Mouse (Mus musculus) embryonic facial prominence, embryonic 13.5 days (tissue): ENCODE measurements around the gene Pspn. TPM values are rescaled to one million over a fixed set of nuclear protein-coding genes. Genes with fewer than 3 reads are reported as not detected.

Source experiments
- ATAC-seq: fragments of 200-750 bp; cut with Nextera tagmentation; 2 replicates; pipeline ENCODE4 v1.8.0; 2017; ENCODE audit warnings: low read depth; ENCODE audit not compliant: insufficient number of reproducible peaks, insufficient read depth, low FRiP score, low TSS enrichment
- H3K27ac ChIP-seq: fragments of 300-500 bp; sonication (generic); 2 replicates; pipeline ENCODE4 v1.5.1; 2015; ENCODE audit warnings: moderate library complexity, mild to moderate bottlenecking, inconsistent platforms
- H3K27me3 ChIP-seq: fragments of 300-500 bp; sonication (generic); 2 replicates; pipeline ENCODE4 v1.6.1; 2015; ENCODE audit warnings: mild to moderate bottlenecking, inconsistent platforms
- H3K36me3 ChIP-seq: fragments of 300-500 bp; sonication (generic); 2 replicates; pipeline ENCODE4 v1.6.1; 2015; ENCODE audit warnings: mild to moderate bottlenecking, inconsistent platforms
- H3K4me1 ChIP-seq: fragments of 300-500 bp; sonication (generic); 2 replicates; pipeline ENCODE4 v1.6.1; 2015; ENCODE audit warnings: inconsistent platforms
- H3K4me2 ChIP-seq: fragments of 300-500 bp; sonication (generic); 2 replicates; pipeline ENCODE4 v1.6.1; 2015; ENCODE audit warnings: moderate library complexity, mild to moderate bottlenecking, inconsistent platforms
- H3K4me3 ChIP-seq: fragments of 300-500 bp; sonication (generic); 2 replicates; pipeline ENCODE4 v1.5.1; 2015; ENCODE audit warnings: mild to moderate bottlenecking, inconsistent platforms
- H3K9ac ChIP-seq: fragments of 300-500 bp; sonication (generic); 2 replicates; pipeline ENCODE4 v1.6.1; 2015; ENCODE audit warnings: mild to moderate bottlenecking, inconsistent platforms
- H3K9me3 ChIP-seq: fragments of 300-500 bp; sonication (generic); 2 replicates; pipeline ENCODE4 v1.6.1; 2016; ENCODE audit warnings: inconsistent platforms
- WGBS: fragments of 180-500 bp; shearing (Covaris S2); methylation state at CpG from one replicate; pipeline ENCODE4 v1.1.7; 2015; ENCODE audit warnings: mixed read lengths; 5-methylcytosine and 5-hydroxymethylcytosine counted together
- polyA plus RNA-seq: library from polyadenylated mRNA; unstranded; fragments of >200 nt; fragmentation: Nextera tagmentation; extraction: Ambion mirVana; gene quantifications from 2 replicates; pipeline ENCODE4 v1.2.1, GENCODE M21; 2015

Gene Pspn
- 0.87 TPM in 1 of 2 replicates, not detected in the other for polyA plus RNA-seq

DNA sequence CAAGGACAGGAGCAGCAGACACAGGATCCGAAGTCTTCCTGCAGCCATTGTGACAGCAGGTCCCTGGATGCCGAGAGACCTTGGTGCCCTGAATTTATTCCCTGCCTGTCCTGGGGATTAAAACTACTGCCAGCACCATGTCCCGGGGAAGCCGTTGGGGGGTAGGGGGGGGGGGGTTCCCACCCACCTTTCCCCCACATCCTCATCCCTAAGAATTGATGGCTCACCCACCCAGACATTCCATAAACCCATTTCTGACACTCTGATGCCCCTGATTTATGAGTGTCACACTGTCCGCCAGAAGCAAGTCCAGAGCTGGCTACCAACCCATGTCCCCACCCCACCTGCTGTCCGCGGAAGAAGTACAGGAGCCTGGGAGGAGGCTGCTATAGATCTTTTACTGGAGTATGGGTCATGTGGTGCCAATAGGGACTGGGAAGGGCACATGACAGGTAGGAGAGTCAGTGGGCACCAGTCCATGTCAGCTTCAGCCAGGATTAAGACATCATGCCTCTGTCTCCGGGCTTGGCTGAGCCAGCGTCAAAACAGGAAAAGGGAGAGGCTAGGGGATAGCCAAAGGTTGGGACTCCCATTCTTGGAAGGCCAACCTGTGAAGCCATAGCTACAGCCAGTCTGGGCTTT is at the start of gene Pspn:
Pspn (minus strand) TSS at position 51 of the 642 bp plus-strand sequence.
- no peak within 1 kb of the TSS for H3K27ac ChIP-seq
- H3K9me3 ChIP-seq = no peaks in the 10 kb centered on the region
- no peak for ATAC-seq
- H3K36me3 ChIP-seq = peaks cover 66% of the 10 kb centered on the region
- WGBS = 89% methylated on average over 9 of the region's 9 CpGs
- H3K4me1 ChIP-seq = peaks cover 9% of the 10 kb centered on the region
- H3K9ac ChIP-seq = no peak within 1 kb of the TSS
- no peaks in the 10 kb centered on the region for H3K27me3 ChIP-seq
- no peak within 1 kb of the TSS for H3K4me2 ChIP-seq
- H3K4me3 ChIP-seq = no peak within 1 kb of the TSS

DNA sequence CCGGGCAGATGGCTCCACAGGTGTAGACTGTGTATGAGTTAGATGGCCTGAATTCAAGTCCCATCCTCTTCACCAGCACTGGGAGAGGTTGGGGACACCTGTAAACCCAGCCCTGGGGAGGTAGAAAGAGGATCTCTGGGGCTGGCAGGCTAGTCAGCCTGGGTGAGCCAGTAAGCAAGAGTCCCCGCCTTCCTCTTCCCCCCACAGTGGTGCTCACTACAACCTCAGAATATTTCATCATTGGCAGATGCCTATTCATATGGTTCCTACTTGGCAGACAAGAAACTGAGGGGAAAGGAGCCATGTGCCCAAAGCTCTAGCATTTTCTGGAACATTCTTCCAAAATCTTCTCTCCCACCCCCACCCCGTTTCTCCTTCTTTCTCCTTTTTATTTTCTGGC is 49.0 kb upstream of the Pspn start:
- Histone ChIP-seq H3K4me2 (no peak overlapping the region), H3K9ac (no peak overlapping the region), H3K4me3 (no peak overlapping the region), H3K36me3 (peaks cover 31% of the 10 kb centered on the region), H3K9me3 (no peaks in the 10 kb centered on the region), H3K27me3 (no peaks in the 10 kb centered on the region), H3K27ac (no peak overlapping the region), H3K4me1 (no peaks in the 10 kb centered on the region)
- no peak for ATAC-seq
- 90% methylated on average over 3 of the region's 3 CpGs for WGBS

DNA sequence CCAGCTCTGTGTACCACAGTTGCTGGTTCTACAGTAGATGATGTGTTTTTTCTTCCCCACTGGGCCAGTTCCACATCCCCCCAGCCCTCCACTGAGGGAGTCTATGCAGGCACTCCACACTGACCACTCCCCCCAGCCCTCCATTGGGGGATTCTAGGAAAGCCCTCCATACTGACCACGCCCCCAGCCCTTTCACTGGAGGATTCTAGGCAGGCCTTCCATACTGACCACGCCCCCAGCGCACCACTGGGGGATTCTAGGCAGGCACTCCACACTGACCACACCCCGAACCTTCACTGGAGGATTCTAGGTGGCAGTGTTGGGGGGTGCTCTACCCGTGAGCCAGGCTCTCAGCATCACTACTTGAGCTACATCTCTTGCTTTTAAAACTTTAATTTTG is 47.6 kb upstream of the Pspn start:
- WGBS = 41% methylated on average over 5 of the region's 5 CpGs
- ATAC-seq = no peak
- no peaks in the 10 kb centered on the region for H3K27me3 ChIP-seq

DNA sequence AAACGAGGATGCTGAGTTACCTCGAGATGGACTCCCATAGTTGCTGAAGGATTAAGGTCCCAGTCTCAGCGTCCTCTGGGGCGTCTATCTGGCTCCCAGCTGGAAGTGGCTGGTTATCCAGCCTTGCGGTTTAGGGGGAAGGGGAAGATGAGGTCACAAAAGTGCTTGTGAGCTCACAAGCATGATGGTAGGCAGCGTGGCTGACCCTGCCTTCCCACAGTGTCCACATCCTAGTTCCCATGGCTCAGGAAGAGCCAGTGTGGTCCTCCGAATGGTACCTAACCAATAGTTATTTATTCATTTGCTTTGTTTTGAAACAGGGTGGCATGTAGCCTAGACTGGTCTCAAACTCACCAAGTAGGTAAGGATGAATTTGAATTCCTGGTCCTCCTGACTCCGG is 41.7 kb upstream of the Pspn start, which contains the start of gene Slc25a41:
Slc25a41 (minus strand) TSS at position 101 of the 400 bp plus-strand sequence.
- Histone ChIP-seq H3K27me3 (peaks cover 24% of the 10 kb centered on the region), H3K27ac (no peak within 1 kb of the TSS), H3K9me3 (no peaks in the 10 kb centered on the region), H3K4me1 (peaks cover 8% of the 10 kb centered on the region; the same call in 1 of the 2 replicates), H3K36me3 (peaks cover 10% of the 10 kb centered on the region), H3K9ac (no peak within 1 kb of the TSS), H3K4me3 (no peak within 1 kb of the TSS), H3K4me2 (no peak within 1 kb of the TSS)
- 70% methylated on average over 8 of the region's 8 CpGs for WGBS
- ATAC-seq = no peak

More for the DNA sequence above, 47.6 kb upstream of the Pspn start:
- Histone ChIP-seq H3K9ac (no peak overlapping the region), H3K36me3 (peaks cover 17% of the 10 kb centered on the region), H3K4me2 (no peak overlapping the region), H3K4me1 (0 out of 2 replicates have a peak, but pooled peaks cover 3% of the 10 kb centered on the region), H3K9me3 (no peaks in the 10 kb centered on the region), H3K27ac (no peak overlapping the region), H3K4me3 (no peak overlapping the region)

DNA sequence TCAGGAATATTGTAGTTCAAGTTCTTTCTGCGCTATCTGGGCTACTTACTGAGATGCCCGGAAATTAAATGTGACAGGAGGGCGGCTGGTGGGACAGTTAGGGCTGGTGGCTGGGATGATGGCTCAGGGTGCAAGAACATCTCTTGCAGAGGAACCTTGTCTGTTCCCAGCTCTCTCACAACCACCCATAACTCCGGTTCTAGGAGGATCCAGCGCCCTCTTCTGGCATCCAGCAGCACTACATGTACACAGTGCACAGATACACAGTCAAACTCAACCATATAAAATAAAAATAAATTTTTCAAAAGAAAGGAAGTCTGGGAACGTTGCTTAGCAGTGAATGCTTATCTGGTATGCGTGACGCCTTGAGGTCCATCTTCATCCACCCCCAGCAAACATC is 39.2 kb upstream of the Pspn start:
- no peak for ATAC-seq

DNA sequence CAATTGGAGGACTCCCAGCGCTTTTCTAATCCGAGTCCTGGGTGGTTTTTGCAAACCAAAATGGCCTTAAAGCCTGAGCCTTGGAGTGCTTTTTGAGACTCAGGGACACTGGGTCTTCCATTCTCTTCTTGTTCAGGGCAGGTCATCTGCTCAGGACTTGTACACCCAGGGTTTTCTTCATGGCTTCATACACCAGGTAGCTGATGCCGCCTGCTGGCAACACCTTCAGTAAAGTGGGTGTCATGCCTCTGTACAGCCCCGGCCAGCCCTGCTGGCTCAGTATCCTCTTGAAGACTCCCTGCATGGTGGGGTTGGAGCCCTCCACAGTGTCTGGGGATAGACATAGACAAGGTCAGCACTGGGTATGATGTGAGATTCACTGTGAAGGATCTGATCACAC is 33.0 kb upstream of the Pspn start:
- no peak overlapping the region for H3K9ac ChIP-seq
- no peaks in the 10 kb centered on the region for H3K9me3 ChIP-seq
- peak overlapping the region; percentile 64 for H3K4me2 ChIP-seq
- peaks cover 17% of the 10 kb centered on the region for H3K4me1 ChIP-seq
- H3K27ac ChIP-seq = peak overlapping the region; percentile 92; the same call in 1 of the 2 replicates
- WGBS = 86% methylated on average over 4 of the region's 4 CpGs
- peaks cover 13% of the 10 kb centered on the region for H3K36me3 ChIP-seq
- no peak for ATAC-seq
- H3K27me3 ChIP-seq = peaks cover 13% of the 10 kb centered on the region; the same call in 1 of the 2 replicates
- no peak overlapping the region for H3K4me3 ChIP-seq

More for the DNA sequence above, 39.2 kb upstream of the Pspn start:
- Histone ChIP-seq H3K27me3 (peaks cover 27% of the 10 kb centered on the region), H3K4me1 (peaks cover 8% of the 10 kb centered on the region; the same call in 1 of the 2 replicates), H3K36me3 (no peaks in the 10 kb centered on the region), H3K9ac (no peak overlapping the region), H3K4me3 (no peak overlapping the region), H3K27ac (no peak overlapping the region), H3K9me3 (no peaks in the 10 kb centered on the region), H3K4me2 (no peak overlapping the region)
- 38% methylated on average over 8 of the region's 8 CpGs for WGBS

DNA sequence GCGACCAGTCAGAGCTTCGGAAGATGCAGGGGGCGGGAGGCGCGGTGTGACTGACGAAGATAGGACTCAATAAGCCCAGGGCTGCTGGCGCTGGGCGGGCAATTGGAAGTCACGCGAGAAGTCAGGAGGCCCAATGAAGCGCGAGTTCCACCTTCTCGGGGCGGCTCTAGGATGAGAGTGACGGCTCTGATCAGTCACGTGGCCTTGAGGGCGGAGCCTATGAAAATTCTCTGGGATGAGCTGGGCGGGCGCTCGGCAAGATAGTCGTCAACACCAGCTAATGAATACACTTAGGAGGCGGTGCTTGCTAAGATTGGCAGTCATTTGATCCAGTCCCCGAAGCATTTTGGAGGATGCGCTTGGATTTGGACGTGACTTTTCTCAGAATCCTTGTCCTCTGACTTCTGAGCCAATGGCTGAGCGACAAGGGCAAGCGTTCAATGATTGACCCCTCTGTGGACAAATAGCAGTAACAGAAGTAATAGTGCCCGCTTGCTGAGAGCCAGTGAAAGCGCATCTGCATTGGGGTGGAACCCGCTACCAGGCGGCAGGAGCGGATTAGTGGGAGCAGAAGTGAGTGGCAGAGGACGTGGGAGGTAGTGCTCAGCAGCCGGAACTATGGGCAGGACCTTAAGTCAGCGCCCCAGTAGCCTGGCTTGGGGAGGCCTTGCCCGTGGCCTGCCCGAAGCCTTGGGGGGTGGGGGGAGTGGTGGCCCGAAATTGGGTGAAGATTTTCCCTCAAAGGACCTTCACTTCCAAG is 32.0 kb upstream of the Pspn start:
- under 1% methylated on average over 38 of the region's 38 CpGs for WGBS
- H3K4me3 ChIP-seq = peak overlapping the region; percentile 90
- H3K27ac ChIP-seq = peak overlapping the region; percentile 92
- H3K9me3 ChIP-seq = no peaks in the 10 kb centered on the region
- peak; percentile 95 for ATAC-seq
- H3K36me3 ChIP-seq = peaks cover 23% of the 10 kb centered on the region
- H3K9ac ChIP-seq = peak overlapping the region; percentile 64
- peak overlapping the region; percentile 64 for H3K4me2 ChIP-seq
- H3K27me3 ChIP-seq = 0 out of 2 replicates have a peak, but pooled peaks cover 6% of the 10 kb centered on the region
- peaks cover 17% of the 10 kb centered on the region for H3K4me1 ChIP-seq

DNA sequence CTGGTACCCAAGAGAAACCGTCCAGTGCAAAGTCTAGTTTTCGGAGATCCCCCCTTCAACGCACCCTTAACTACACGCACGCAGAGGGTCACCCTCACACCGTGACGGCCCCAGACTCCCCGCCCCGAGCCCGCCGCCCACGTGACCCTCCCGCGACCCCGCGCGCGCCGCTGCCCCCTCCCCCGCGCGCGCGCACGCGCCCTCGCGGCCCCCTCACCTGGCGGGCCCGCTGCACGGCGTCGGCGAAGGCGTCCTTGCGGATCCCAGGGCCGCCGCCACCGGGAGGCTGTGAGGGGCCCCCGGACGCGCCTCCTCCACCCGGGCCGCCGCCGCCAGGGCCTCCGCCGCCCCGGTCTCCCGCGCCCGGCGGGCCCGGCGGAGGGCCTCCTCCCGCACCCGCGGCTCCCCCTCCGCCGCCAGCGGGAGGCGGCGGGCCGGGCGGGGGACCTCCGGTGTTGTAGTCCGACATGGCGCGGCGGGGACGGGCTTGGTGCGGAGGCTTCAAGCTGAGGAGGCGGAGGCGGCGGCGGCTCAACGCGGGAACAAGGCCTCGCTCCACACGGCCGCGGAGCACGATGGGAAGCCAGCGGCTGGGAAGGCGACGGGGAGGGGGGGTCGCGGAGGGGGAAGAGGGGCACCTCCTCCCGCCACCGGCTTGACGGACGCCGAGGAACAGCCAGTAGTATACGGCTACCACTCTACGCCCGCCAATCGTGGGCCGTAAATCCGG is 31.3 kb upstream of the Pspn start, which contains the start of gene Khsrp:
Khsrp (minus strand) TSS at position 592 of the 730 bp plus-strand sequence.
- ATAC-seq = no peak
- under 1% methylated on average over 74 of the region's 99 CpGs for WGBS

DNA sequence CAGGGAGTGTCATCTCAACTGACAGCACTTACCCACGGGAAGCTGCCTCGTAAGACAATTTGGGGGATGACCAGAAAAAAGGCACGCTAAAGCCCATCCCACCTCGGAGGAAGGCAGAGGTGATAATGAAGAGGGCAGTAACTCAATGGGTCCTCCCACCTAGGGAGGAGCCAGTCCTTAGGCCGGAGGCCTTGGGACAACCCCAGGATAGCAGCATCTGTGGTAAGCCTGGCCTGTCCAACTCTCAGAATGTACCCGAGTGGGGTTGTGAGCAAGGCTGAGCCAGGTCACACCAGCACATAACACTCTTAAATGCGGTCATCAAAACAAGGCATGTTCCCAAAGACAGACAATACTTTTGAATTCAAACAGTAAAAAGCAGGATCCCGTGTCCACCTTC is 29.9 kb upstream of the Pspn start:
- Histone ChIP-seq H3K4me2 (peak overlapping the region; percentile 92), H3K36me3 (peaks cover 45% of the 10 kb centered on the region), H3K4me3 (peak overlapping the region; percentile 90), H3K4me1 (peaks cover 17% of the 10 kb centered on the region), H3K9me3 (no peaks in the 10 kb centered on the region), H3K27ac (no peak overlapping the region), H3K9ac (peak overlapping the region; percentile 99), H3K27me3 (no peaks in the 10 kb centered on the region)
- ATAC-seq = no peak
- 55% methylated on average over 8 of the region's 8 CpGs for WGBS

More for the DNA sequence above, 31.3 kb upstream of the Pspn start, which contains the start of gene Khsrp:
- Histone ChIP-seq H3K9ac (peak within 1 kb of the TSS; percentile 99), H3K9me3 (no peaks in the 10 kb centered on the region), H3K36me3 (peaks cover 31% of the 10 kb centered on the region), H3K27me3 (0 out of 2 replicates have a peak, but pooled peaks cover 3% of the 10 kb centered on the region), H3K4me1 (peaks cover 17% of the 10 kb centered on the region), H3K27ac (peak within 1 kb of the TSS; percentile 94), H3K4me3 (peak within 1 kb of the TSS; percentile 90), H3K4me2 (peak within 1 kb of the TSS; percentile 92)

DNA sequence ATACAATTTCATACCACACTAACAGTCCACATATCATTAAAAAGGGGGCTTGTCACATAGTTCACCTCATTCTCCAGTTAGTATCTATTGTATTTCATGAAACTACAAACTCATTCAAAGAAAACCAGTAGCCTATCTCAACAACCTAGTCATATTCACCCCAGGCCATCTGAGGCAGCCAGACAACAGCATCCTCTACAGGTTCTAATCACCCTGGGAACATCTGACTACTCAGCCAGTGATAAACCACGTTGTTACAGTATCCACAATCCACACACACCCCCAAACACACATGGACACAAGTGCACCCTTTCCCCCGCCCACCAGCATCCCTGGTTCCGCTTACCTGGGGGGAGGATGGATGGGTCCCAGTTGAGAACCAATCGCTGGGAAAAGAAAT is 27.7 kb upstream of the Pspn start:
- 88% methylated on average over 4 of the region's 4 CpGs for WGBS
- Histone ChIP-seq H3K27me3 (no peaks in the 10 kb centered on the region), H3K27ac (no peak overlapping the region), H3K4me3 (no peak overlapping the region), H3K9me3 (no peaks in the 10 kb centered on the region), H3K9ac (no peak overlapping the region), H3K4me2 (no peak overlapping the region), H3K36me3 (peaks cover 67% of the 10 kb centered on the region), H3K4me1 (peaks cover 16% of the 10 kb centered on the region)
- no peak for ATAC-seq

DNA sequence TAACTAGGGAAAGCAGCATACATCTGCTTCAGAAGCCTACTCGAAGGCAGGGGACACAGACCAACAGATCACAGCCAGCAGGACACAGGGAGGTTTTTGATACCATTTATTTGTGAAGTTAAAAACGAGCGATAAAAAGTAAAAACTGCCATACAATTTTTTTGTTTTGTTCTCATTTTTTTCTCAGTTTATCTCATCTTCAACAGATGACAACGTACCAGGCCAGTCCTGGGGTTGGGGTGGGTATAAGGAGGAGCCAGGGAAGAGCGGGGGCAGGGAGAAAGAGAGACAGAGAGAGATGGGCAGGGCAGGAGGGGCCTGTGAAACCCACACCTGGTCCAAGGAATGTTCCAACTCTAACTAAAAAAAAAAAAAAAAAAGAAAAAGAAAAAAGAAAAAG is 21.1 kb upstream of the Pspn start:
- H3K4me3 ChIP-seq = no peak overlapping the region
- no peak overlapping the region for H3K27ac ChIP-seq
- H3K4me2 ChIP-seq = no peak overlapping the region
- H3K36me3 ChIP-seq = peaks cover 69% of the 10 kb centered on the region
- no peaks in the 10 kb centered on the region for H3K4me1 ChIP-seq
- ATAC-seq = no peak
- no peak overlapping the region for H3K9ac ChIP-seq
- H3K9me3 ChIP-seq = no peaks in the 10 kb centered on the region
- 90% methylated on average over 5 of the region's 5 CpGs for WGBS
- H3K27me3 ChIP-seq = no peaks in the 10 kb centered on the region
